Mouse (Mus musculus): ENCODE results near the gene Cyp19a1. TPM values are rescaled to one million over a fixed set of nuclear protein-coding genes. Genes with fewer than 3 reads are reported as not detected.
A peak's percentile ranks its signal among the peaks of the same experiment; 100 is the strongest.

The Cyp19a1 gene
- total and polyA plus RNA-seq, 2 experiments from 2014 or later: 0.19 TPM; not detected in 1

GRCm38 (mm10) chr9:54269987-54270386 is 2.1 kb upstream of the Cyp19a1 start:
- no peak for DNase-seq (ENCODE audit: low spot score)
- no peak for TF ChIP-seq CTCF (IDR thresholded peaks at IDR 0.05)
- 82% methylated on average over 6 of the region's 6 CpGs for WGBS

DNA sequence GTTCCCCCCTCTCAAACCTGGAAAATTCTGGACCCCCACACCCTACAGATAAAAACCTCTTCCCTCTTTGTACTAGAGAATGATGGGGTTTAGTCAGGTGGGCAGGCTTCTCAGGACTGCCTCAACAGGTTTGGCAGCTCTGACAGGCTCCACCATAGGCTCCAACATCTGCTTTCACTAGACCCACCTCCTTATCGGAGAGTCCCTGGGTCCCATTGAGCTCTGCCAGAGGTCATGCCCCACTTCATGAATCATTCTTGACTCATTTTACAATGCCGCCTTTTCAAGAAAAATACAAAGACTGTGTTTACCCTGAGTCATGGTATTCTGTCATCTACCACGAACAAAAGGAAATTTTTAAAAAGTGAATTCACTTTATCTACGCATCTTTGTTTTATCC is 3.2 kb downstream of the Cyp19a1 start:
- no peak overlapping the region for H3K9ac ChIP-seq (replicated peaks; ENCODE audit: low read length, poor library complexity, severe bottlenecking)
- no peak overlapping the region for H3K27ac ChIP-seq (ENCODE audit: low read depth, low read length)
- H3K9me3 ChIP-seq (ENCODE audit: low read length): no peaks in the 10 kb centered on the region
- H3K4me2 ChIP-seq (ENCODE audit: low read depth, low read length, poor library complexity, severe bottlenecking): no peak overlapping the region
- no peaks in the 10 kb centered on the region for H3K36me3 ChIP-seq (ENCODE audit: insufficient read depth, low read length)
- no peak overlapping the region for H3K4me3 ChIP-seq (ENCODE audit: low read depth, low read length)
- no peaks in the 10 kb centered on the region for H3K4me1 ChIP-seq (ENCODE audit: insufficient read depth, low read length)
- TF ChIP-seq CTCF (IDR thresholded peaks at IDR 0.05): no peak
- DNase-seq (ENCODE audit: low spot score) (no peak), ATAC-seq (ENCODE audit: low FRiP score) (no peak)
- 86% methylated on average over 4 of the region's 4 CpGs for WGBS
- H3K27me3 ChIP-seq (ENCODE audit: insufficient read depth, low read length): no peaks in the 10 kb centered on the region

More at GRCm38 (mm10) chr9:54269987-54270386, 2.1 kb upstream of the Cyp19a1 start:
- Histone ChIP-seq H3K4me2 (ENCODE audit: low read depth, low read length, poor library complexity, severe bottlenecking) (no peak overlapping the region), H3K27ac (ENCODE audit: low read depth, low read length) (no peak overlapping the region), H3K4me1 (ENCODE audit: insufficient read depth, low read length) (no peaks in the 10 kb centered on the region), H3K4me3 (ENCODE audit: low read depth, low read length) (no peak overlapping the region), H3K27me3 (ENCODE audit: insufficient read depth, low read length) (no peaks in the 10 kb centered on the region), H3K36me3 (ENCODE audit: insufficient read depth, low read length) (no peaks in the 10 kb centered on the region), H3K9ac (replicated peaks; ENCODE audit: low read length, poor library complexity, severe bottlenecking) (no peak overlapping the region), H3K9me3 (ENCODE audit: low read length) (no peaks in the 10 kb centered on the region)
- ATAC-seq (ENCODE audit: low FRiP score): no peak

DNA sequence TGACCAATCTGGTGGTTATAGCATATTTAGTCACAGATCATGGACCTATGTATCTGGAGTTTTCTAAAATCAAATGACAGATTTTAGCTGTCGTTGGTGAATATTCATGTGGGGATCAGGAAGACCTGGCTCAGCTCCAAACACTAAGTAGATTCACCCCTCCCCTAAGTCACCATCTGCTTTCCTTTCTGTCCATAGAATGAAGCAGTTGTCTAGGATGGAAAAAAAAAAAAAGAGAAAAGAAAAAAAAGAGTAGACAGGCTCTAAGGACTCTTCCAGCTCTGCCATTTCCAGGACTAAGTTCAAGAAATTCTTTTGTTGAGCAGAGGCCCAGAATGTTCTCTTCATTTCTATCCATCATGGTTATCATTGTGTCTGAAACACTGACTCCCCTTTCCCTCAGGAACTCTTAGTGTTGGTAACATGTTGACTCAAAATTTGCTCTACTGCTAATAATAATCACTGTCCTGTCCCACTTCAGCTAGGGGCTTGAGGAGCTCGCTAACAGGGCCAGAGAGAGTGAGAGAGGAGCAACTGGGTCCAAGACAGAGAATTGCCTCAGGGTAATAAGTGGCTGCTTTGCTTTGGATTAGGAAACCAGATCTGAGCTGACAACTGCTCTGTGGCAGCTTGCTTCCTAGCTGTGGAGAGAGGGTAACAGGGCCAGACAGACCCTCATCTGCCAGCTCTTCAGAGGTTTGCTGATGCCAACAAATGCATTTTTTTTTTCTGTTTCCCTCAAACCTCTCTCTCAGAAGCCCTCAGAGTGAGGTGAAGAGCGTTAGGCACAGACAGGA is 22.8 kb downstream of the Cyp19a1 start:
- DNase-seq (ENCODE audit: low spot score) (peak; percentile 80), ATAC-seq (ENCODE audit: low FRiP score) (no peak)
- no peak overlapping the region for H3K4me2 ChIP-seq (ENCODE audit: low read depth, low read length, poor library complexity, severe bottlenecking)
- H3K9me3 ChIP-seq (ENCODE audit: low read length): no peaks in the 10 kb centered on the region
- H3K36me3 ChIP-seq (ENCODE audit: insufficient read depth, low read length): no peaks in the 10 kb centered on the region
- H3K27ac ChIP-seq (ENCODE audit: low read depth, low read length): no peak overlapping the region
- no peak overlapping the region for H3K4me3 ChIP-seq (ENCODE audit: low read depth, low read length)
- no peak for TF ChIP-seq CTCF (IDR thresholded peaks at IDR 0.05)
- H3K9ac ChIP-seq (replicated peaks; ENCODE audit: low read length, poor library complexity, severe bottlenecking): no peak overlapping the region
- 42% methylated on average over 3 of the region's 3 CpGs for WGBS
- H3K4me1 ChIP-seq (ENCODE audit: insufficient read depth, low read length): no peaks in the 10 kb centered on the region
- H3K27me3 ChIP-seq (ENCODE audit: insufficient read depth, low read length): no peaks in the 10 kb centered on the region

GRCm38 (mm10) chr9:54227580-54227979 is 40.3 kb downstream of the Cyp19a1 start:
- ATAC-seq (ENCODE audit: low FRiP score): no peak
- H3K9ac ChIP-seq (replicated peaks; ENCODE audit: low read length, poor library complexity, severe bottlenecking): no peak overlapping the region

DNA sequence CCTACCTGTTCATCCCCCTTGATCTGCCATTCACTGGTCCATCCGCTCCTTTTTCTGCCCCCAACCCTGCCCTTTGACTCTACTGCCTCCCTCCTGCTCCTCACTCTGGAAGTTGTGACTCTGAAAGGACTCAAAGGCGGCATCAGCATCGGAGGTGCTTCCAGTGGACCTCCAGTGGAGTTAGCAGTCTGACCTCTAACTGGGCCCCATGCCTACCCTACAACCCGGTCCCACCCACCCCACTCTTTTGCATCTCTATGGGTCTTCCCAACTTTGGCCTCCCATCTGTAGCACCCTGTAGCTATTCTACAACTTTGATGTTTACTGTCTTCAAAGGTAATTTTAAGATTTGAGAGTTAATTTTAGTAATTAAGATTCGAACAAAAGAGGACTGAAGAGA is 51.4 kb downstream of the Cyp19a1 start:
- 66% methylated on average over 5 of the region's 5 CpGs for WGBS
- no peak overlapping the region for H3K27ac ChIP-seq (ENCODE audit: low read depth, low read length)
- no peak for TF ChIP-seq CTCF (IDR thresholded peaks at IDR 0.05)
- no peak overlapping the region for H3K4me2 ChIP-seq (ENCODE audit: low read depth, low read length, poor library complexity, severe bottlenecking)
- no peaks in the 10 kb centered on the region for H3K36me3 ChIP-seq (ENCODE audit: insufficient read depth, low read length)
- H3K9ac ChIP-seq (replicated peaks; ENCODE audit: low read length, poor library complexity, severe bottlenecking): no peak overlapping the region
- DNase-seq (ENCODE audit: low spot score) (no peak), ATAC-seq (ENCODE audit: low FRiP score) (no peak)
- H3K4me1 ChIP-seq (ENCODE audit: insufficient read depth, low read length): no peaks in the 10 kb centered on the region
- no peaks in the 10 kb centered on the region for H3K9me3 ChIP-seq (ENCODE audit: low read length)
- H3K27me3 ChIP-seq (ENCODE audit: insufficient read depth, low read length): no peaks in the 10 kb centered on the region
- H3K4me3 ChIP-seq (ENCODE audit: low read depth, low read length): no peak overlapping the region

More at GRCm38 (mm10) chr9:54227580-54227979, 40.3 kb downstream of the Cyp19a1 start:
- Histone ChIP-seq H3K4me3 (ENCODE audit: low read depth, low read length) (no peak overlapping the region), H3K9me3 (ENCODE audit: low read length) (no peaks in the 10 kb centered on the region), H3K27me3 (ENCODE audit: insufficient read depth, low read length) (no peaks in the 10 kb centered on the region), H3K27ac (ENCODE audit: low read depth, low read length) (no peak overlapping the region), H3K4me2 (ENCODE audit: low read depth, low read length, poor library complexity, severe bottlenecking) (peak overlapping the region; percentile 12; the same call in 1 of the 2 replicates), H3K4me1 (ENCODE audit: insufficient read depth, low read length) (no peaks in the 10 kb centered on the region), H3K36me3 (ENCODE audit: insufficient read depth, low read length) (no peaks in the 10 kb centered on the region)
- TF ChIP-seq CTCF (IDR thresholded peaks at IDR 0.05): no peak
- DNase-seq (ENCODE audit: low spot score): no peak
- 48% methylated on average over 6 of the region's 6 CpGs for WGBS

- no peaks in the 10 kb centered on the region for H3K36me3 ChIP-seq (ENCODE audit: insufficient read depth, low read length)
- H3K9ac ChIP-seq (replicated peaks; ENCODE audit: low read length, poor library complexity, severe bottlenecking): no peak overlapping the region
- no peaks in the 10 kb centered on the region for H3K4me1 ChIP-seq (ENCODE audit: insufficient read depth, low read length)
- no peak for DNase-seq (ENCODE audit: low spot score)
- ATAC-seq (ENCODE audit: low FRiP score): no peak
- no peak for TF ChIP-seq CTCF (IDR thresholded peaks at IDR 0.05)
- no peak overlapping the region for H3K4me3 ChIP-seq (ENCODE audit: low read depth, low read length)
- no peaks in the 10 kb centered on the region for H3K9me3 ChIP-seq (ENCODE audit: low read length)
- no peaks in the 10 kb centered on the region for H3K27me3 ChIP-seq (ENCODE audit: insufficient read depth, low read length)
- WGBS: 93% methylated on average over 9 of the region's 9 CpGs
- H3K4me2 ChIP-seq (ENCODE audit: low read depth, low read length, poor library complexity, severe bottlenecking): no peak overlapping the region
- no peak overlapping the region for H3K27ac ChIP-seq (ENCODE audit: low read depth, low read length)
These were observed 53.0 kb downstream of the Cyp19a1 start for GRCm38 (mm10) chr9:54214881-54215280.
